Mouse (Mus musculus) lung, adult 2 months (tissue): ENCODE data around the gene Cct5. TPM values are rescaled to one million over a fixed set of nuclear protein-coding genes. Genes with fewer than 3 reads are reported as not detected.

Source experiments
- DNase-seq: peaks from one replicate; pipeline ENCODE4 v3.0.0; 2022
- H3K4me1 ChIP-seq: fragments of 200-500 bp; 2 replicates; pipeline ENCODE4 v1.6.1; 2011; ENCODE audit warnings: low read length; ENCODE audit not compliant: control insufficient read depth, insufficient read depth
- H3K4me3 ChIP-seq: fragments of 200-500 bp; replicated peaks from 2 replicates; pipeline ENCODE3; 2011; ENCODE audit warnings: low read depth, mild to moderate bottlenecking, control low read depth, low read length; ENCODE audit errors: extremely low read depth
- CTCF ChIP-seq: fragments of 200-500 bp; IDR thresholded peaks from 2 replicates; pipeline ENCODE4 v1.5.1; 2011; ENCODE audit warnings: mild to moderate bottlenecking, low read length, control low read depth; ENCODE audit not compliant: insufficient read depth
- POLR2A ChIP-seq: fragments of 200-500 bp; IDR thresholded peaks from 2 replicates; pipeline ENCODE4 v1.6.1; 2011; ENCODE audit warnings: low read depth, mild to moderate bottlenecking, control low read depth, low read length, borderline replicate concordance; ENCODE audit errors: extremely low read depth
- WGBS: fragments of 180-500 bp; shearing (Covaris S2); methylation state at CpG from one replicate; pipeline ENCODE4 v1.1.7; 2018; 5-methylcytosine and 5-hydroxymethylcytosine counted together
- polyA plus RNA-seq: library from polyadenylated mRNA; depleted of rRNA; stranded (reverse); fragments of >200 nt; gene quantifications from 2 replicates; pipeline ENCODE4 v1.2.3, GENCODE M21; 2012; rRNA removed

Cct5 gene
- polyA plus RNA-seq, 1 experiment: 75.7 TPM

DNA sequence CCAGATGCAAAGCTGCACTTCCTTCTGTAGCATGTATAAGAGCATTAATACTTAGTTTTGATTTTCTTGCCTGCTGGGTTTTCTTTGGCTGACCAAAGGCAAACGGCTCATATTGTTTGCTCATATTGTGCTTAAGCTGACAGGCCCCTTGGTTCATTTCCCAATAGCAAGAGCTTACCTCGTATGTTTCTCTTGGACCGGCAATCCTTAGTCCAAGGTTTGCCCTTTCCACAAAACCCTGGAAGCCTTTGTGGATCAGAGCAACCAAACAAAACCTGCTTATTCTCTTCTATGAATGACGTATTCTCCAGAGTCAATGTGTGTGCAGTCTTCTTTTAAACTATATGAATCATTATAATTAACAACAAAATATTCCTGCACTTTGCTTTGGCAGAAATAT, 51.2 kb downstream of the Cct5 start:
- WGBS: 68% methylated on average over 4 of the region's 4 CpGs

DNA sequence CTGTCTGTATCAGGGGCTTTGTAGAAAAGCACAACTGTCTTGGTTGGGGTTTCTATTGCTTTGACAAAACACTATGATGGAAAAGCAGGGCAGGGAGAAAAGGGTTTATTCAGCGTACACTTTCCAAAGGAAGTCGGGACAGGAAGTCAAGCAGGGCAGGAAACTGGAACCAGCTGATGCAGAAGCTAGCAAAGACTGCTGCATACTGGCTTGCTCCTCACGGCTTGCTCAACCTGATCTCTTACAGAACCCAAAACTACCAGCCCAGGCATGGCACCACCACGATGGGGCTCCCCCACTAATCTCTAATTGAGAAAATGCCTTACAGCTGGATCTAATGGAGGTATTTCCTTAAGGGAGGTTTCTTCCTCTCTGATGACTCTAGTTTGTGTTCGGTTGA, 54.2 kb downstream of the Cct5 start:
- Histone ChIP-seq H3K4me1 (no peaks in the 10 kb centered on the region), H3K4me3 (no peak overlapping the region)
- WGBS: 60% methylated on average over 5 of the region's 5 CpGs
- no peak for DNase-seq
- TF ChIP-seq POLR2A: no peak
- TF ChIP-seq CTCF: no peak

More for the DNA sequence above, 51.2 kb downstream of the Cct5 start:
- no peak for DNase-seq
- TF ChIP-seq POLR2A: no peak
- no peak for TF ChIP-seq CTCF
- H3K4me3 ChIP-seq: no peak overlapping the region
- no peaks in the 10 kb centered on the region for H3K4me1 ChIP-seq

DNA sequence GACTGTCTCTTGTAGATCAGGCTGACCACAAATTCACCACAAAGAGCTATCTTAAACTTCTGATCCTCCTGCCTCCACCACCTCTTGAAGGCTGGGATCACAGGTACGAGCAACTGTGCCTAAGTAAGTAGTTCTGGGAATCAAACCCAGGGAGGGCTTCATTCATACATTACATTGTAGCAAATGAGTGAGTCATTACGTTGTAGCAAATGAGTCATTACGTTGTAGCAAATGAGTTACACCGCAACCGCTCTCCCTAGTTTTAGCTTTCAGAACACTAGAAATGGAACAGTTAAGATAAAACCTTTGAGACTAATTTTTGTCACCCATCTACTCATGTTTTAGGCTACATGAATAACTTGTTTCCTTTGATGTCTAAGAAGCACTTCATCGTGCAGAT, 55.3 kb downstream of the Cct5 start:
- TF ChIP-seq CTCF (no peak), POLR2A (no peak)
- DNase-seq: no peak
- peaks cover 4% of the 10 kb centered on the region; the same call in 1 of the 2 replicates for H3K4me1 ChIP-seq
- WGBS: 90% methylated on average over 6 of the region's 6 CpGs
- H3K4me3 ChIP-seq: no peak overlapping the region

DNA sequence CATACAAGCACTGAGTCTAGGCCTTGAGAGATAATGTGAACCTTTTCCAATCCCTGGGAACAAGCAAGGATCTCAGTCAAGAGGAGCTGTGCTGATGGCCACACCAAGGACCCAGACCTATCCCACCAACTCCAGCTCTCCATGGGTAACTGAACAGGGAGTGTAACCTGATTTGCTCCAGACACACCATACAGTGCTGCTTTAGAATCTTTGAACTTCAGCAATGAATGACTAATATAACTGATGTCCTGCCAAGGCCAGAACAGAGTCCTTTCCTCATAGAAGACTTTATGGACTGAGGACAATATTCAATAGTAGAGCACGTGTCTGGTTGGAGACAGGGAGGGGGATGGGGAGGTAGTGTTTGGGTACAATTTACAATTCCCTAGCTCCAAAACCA, 56.5 kb downstream of the Cct5 start:
- H3K4me1 ChIP-seq: peaks cover 4% of the 10 kb centered on the region; the same call in 1 of the 2 replicates
- WGBS: 76% methylated on average over 1 of the region's 1 CpGs
- no peak for DNase-seq
- TF ChIP-seq POLR2A (no peak), CTCF (no peak)
- H3K4me3 ChIP-seq: no peak overlapping the region

DNA sequence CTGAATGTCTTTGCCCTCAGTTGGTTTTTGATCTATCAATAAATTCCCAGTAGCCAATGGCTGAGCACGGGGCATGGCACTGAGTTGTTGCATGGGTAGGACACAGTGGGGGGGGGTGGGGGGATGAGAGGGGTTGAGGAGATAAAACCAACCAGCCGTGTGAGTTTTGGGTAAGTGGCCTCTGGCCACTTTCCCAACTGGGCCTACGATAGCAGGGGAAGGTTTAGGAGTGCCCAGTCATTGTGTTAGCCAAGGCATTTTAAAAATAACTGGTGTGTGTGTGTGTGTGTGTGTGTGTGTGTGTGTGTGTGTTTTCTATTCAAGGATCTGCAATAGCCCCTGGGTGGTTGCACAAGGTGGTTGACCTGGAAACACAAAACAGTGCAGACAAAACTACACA, 58.4 kb downstream of the Cct5 start:
- WGBS: 28% methylated on average over 3 of the region's 3 CpGs
- TF ChIP-seq POLR2A: no peak
- TF ChIP-seq CTCF: no peak
- no peak for DNase-seq
- peaks cover 4% of the 10 kb centered on the region; the same call in 1 of the 2 replicates for H3K4me1 ChIP-seq
- H3K4me3 ChIP-seq: no peak overlapping the region

DNA sequence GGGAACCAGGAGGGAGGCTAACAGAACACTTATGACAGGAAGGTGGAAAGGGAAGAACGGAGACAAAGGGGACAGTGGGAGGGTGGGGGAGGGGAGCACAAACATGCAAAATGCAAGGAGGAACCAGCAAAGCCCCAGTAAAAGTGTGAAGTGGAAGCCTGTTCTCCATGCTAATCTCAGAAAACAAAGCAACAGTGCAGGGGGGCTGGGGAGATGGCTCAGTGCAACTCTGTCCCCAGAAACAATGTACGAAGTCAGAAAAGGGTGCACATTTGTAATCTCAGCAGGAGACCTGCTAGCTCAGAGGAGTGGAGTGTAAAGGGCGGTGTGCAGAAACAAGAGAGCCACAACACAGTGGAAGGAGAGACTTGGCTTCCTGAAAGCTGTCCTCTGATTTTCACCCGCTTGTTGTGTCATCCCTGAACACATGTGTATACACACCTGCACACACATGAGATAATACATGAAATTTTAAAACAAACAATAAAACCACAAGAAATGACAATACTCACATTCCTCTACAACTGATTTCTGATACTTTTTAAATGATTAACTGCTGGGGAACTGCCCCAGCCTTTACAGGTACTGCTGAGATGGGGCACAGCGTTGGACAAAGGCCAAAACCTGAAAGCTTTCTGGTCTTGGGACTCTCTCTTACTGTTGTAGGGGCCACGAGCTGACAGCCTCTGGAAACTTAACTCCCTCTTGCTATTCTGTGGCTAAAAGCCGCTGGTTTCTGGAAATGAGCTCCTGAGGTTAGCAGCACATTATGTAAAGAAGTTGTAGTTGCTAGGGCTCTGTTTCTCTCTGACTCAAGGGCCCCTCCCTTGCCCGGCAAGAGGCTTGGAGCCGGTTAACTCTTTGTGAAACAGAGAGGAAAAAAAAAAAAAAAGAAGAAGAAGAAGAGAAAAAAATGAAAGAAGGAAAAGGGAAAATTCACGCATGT, 59.3 kb downstream of the Cct5 start:
- no peak for TF ChIP-seq POLR2A
- no peak for TF ChIP-seq CTCF
- Histone ChIP-seq H3K4me1 (peaks cover 4% of the 10 kb centered on the region; the same call in 1 of the 2 replicates), H3K4me3 (no peak overlapping the region)
- no peak for DNase-seq
- 21% methylated on average over 10 of the region's 10 CpGs for WGBS

Other genes starting within 250 kb of the Cct5 start
- gene Ankrd33b, start 234.1 kb downstream of the Cct5 start, polyA plus RNA-seq: 39.4 and 42.2 TPM in 2 replicates
- 2.1 and 2.4 TPM in 2 replicates for gene Ropn1l, start 148.1 kb downstream of the Cct5 start, polyA plus RNA-seq
- gene March6, start 70.8 kb downstream of the Cct5 start, polyA plus RNA-seq: 14.2 and 23.8 TPM in 2 replicates
- gene Cmbl, start 36.4 kb downstream of the Cct5 start, polyA plus RNA-seq: 20.6 and 34.1 TPM in 2 replicates
- gene Fam173b, start within 50 bp of the Cct5 start, polyA plus RNA-seq: 5.5 and 9.3 TPM in 2 replicates